Mouse (Mus musculus) megakaryocyte, embryonic 14.5 days (primary cell): ENCODE data around the gene Inpp5a.

Experiments
- FLI1 ChIP-seq: IDR thresholded peaks from 2 replicates; pipeline ENCODE4 v1.6.1; 2012; ENCODE audit warnings: low read length, inconsistent platforms, mixed read lengths
- GATA1 ChIP-seq: IDR thresholded peaks from 3 replicates; pipeline ENCODE4 v1.6.1; 2012; ENCODE audit warnings: mixed read lengths, low read length, inconsistent platforms, borderline replicate concordance

- TF ChIP-seq FLI1 (no peak), GATA1 (no peak)
Observed at GRCm38 (mm10) chr7:139528309-139529076, 139.6 kb downstream of the Inpp5a start.
